Mouse (Mus musculus) lung, postnatal 0 days (tissue): ENCODE data around the gene Med26. TPM values are rescaled to one million over a fixed set of nuclear protein-coding genes. Genes with fewer than 3 reads are reported as not detected.
A peak's percentile ranks its signal among the peaks of the same experiment; 100 is the strongest.

Experiments
- ATAC-seq: fragments of 200-750 bp; cut with Nextera tagmentation; 2 replicates; pipeline ENCODE4 v1.8.0; 2017; ENCODE audit warnings: moderate library complexity
- DNase-seq: peaks from one replicate; pipeline ENCODE4 v3.0.0-alpha.2; 2016; ENCODE audit warnings: low spot score
- H3K27ac ChIP-seq: fragments of 300-500 bp; sonication (generic); 2 replicates; pipeline ENCODE4 v1.5.1; 2014; ENCODE audit warnings: antibody characterized with exemption, mild to moderate bottlenecking, low read length, mixed read lengths
- H3K27me3 ChIP-seq: fragments of 300-500 bp; sonication (generic); replicated peaks from 2 replicates; pipeline ENCODE4 v1.6.1; 2014; ENCODE audit warnings: low read length, mixed read lengths; ENCODE audit not compliant: insufficient read depth
- H3K36me3 ChIP-seq: fragments of 300-500 bp; sonication (generic); 2 replicates; pipeline ENCODE4 v1.6.1; 2014; ENCODE audit warnings: low read length, mixed read lengths; ENCODE audit not compliant: insufficient read depth
- H3K4me1 ChIP-seq: fragments of 300-500 bp; sonication (generic); 2 replicates; pipeline ENCODE4 v1.6.1; 2014; ENCODE audit warnings: antibody characterized with exemption, low read depth, low read length, mixed read lengths; ENCODE audit not compliant: insufficient read depth
- H3K4me2 ChIP-seq: fragments of 300-500 bp; sonication (generic); replicated peaks from 2 replicates; pipeline ENCODE4 v1.6.1; 2014; ENCODE audit warnings: low read depth, mild to moderate bottlenecking, low read length, moderate library complexity, mixed read lengths
- H3K4me3 ChIP-seq: fragments of 300-500 bp; sonication (generic); 2 replicates; pipeline ENCODE4 v1.5.1; 2014; ENCODE audit warnings: low read depth, low read length
- H3K9ac ChIP-seq: fragments of 300-500 bp; sonication (generic); replicated peaks from 2 replicates; pipeline ENCODE4 v1.6.1; 2014; ENCODE audit warnings: low read depth, mild to moderate bottlenecking
- H3K9me3 ChIP-seq: fragments of 300-500 bp; sonication (generic); 2 replicates; pipeline ENCODE4 v1.6.1; 2016; ENCODE audit warnings: low read length, mixed read lengths
- CTCF ChIP-seq: IDR thresholded peaks from 2 replicates; pipeline ENCODE4 v1.5.1; 2016; ENCODE audit warnings: antibody characterized with exemption, mild to moderate bottlenecking
- EP300 ChIP-seq: IDR thresholded peaks from 2 replicates; pipeline ENCODE4 v1.6.1; 2016; ENCODE audit warnings: antibody characterized with exemption, mild to moderate bottlenecking, control low read depth
- WGBS: fragments of 180-500 bp; shearing (Covaris S2); extraction: QIAGEN DNeasy Blood & Tissue Kit; methylation state at CpG from one replicate; pipeline ENCODE4 v1.1.7; 2014; 5-methylcytosine and 5-hydroxymethylcytosine counted together
- polyA plus RNA-seq: library from polyadenylated mRNA; unstranded; fragments of >200 nt; fragmentation: Nextera tagmentation; extraction: Ambion mirVana; gene quantifications from 2 replicates; pipeline ENCODE4 v1.2.1, GENCODE M21; 2015

Med26 gene
- polyA plus RNA-seq, result 9.5 and 9.6 TPM in 2 replicates

GRCm38 (mm10) chr8:72547802-72548643 is at the start of gene Med26:
TSS of gene Med26 (minus strand) at chr8:72548270.
- H3K4me2 ChIP-seq, result peak within 1 kb of the TSS; percentile 96
- H3K36me3 ChIP-seq, result no peaks in the 10 kb centered on the region
- H3K27ac ChIP-seq, result peak within 1 kb of the TSS; percentile 88
- DNase-seq, result peak; percentile 100
- peak within 1 kb of the TSS; percentile 99 for H3K9ac ChIP-seq
- H3K4me3 ChIP-seq, result peak within 1 kb of the TSS; percentile 87
- H3K27me3 ChIP-seq, result no peaks in the 10 kb centered on the region
- H3K4me1 ChIP-seq, result peaks cover 12% of the 10 kb centered on the region
- H3K9me3 ChIP-seq, result no peaks in the 10 kb centered on the region
- WGBS, result under 1% methylated on average over 72 of the region's 92 CpGs
- TF ChIP-seq EP300 (no peak), CTCF (peak; percentile 39)
- ATAC-seq, result peak; percentile 96

DNA sequence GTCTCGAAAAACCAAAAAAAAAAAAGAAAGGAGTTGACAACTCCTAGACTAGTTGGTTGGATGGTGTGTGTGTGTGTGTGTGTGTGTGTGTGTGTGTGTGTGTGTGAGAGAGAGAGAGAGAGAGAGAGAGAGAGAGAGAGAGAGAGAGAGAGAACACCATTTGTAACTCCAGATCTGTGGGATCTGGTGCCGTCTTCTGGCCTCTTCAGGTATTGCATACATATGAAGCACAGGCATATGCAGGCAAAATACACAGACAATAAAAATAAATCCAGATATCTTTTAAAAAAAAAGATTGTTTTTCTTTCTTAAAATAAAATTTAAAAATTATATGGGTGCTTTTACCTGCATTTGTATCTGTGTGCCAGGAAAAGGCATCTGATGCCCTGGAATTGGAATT is 42.1 kb upstream of the Med26 start:
- 51% methylated on average over 2 of the region's 2 CpGs for WGBS
- no peaks in the 10 kb centered on the region for H3K4me1 ChIP-seq
- DNase-seq, result peak; percentile 24
- no peaks in the 10 kb centered on the region for H3K36me3 ChIP-seq
- H3K9ac ChIP-seq, result no peak overlapping the region
- no peak overlapping the region for H3K27ac ChIP-seq
- H3K9me3 ChIP-seq, result no peaks in the 10 kb centered on the region
- no peak for ATAC-seq
- TF ChIP-seq CTCF (peak; percentile 71), EP300 (no peak)
- H3K27me3 ChIP-seq, result no peaks in the 10 kb centered on the region
- no peak overlapping the region for H3K4me3 ChIP-seq
- H3K4me2 ChIP-seq, result no peak overlapping the region

DNA sequence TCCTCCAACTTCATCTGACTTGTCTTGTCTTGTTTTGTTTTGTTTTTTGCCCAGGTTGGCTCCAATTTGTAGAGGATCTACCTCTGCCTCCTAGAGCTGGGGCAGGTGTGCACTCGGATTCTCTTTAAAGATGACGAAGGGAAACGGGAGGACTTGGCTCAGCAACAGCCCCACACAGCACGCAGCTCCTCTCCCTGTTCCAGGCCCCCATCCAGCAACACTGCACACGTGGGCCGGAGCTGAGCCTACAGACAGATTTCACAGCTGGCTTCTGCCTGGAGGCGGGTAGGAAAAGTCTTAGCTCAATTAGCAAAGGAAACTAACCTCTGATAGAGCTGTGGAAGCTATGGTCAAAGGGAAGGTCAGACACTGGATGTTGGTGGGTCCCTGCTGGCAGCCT is 41.2 kb upstream of the Med26 start:
- H3K4me2 ChIP-seq, result no peak overlapping the region
- no peaks in the 10 kb centered on the region for H3K9me3 ChIP-seq
- no peak overlapping the region for H3K9ac ChIP-seq
- H3K27ac ChIP-seq, result no peak overlapping the region
- H3K4me3 ChIP-seq, result no peak overlapping the region
- no peaks in the 10 kb centered on the region for H3K4me1 ChIP-seq
- ATAC-seq, result no peak; the same call in 1 of the 2 replicates
- peak; percentile 14 for DNase-seq
- no peaks in the 10 kb centered on the region for H3K27me3 ChIP-seq
- H3K36me3 ChIP-seq, result no peaks in the 10 kb centered on the region
- 72% methylated on average over 7 of the region's 7 CpGs for whole genome bisulfite sequencing
- TF ChIP-seq CTCF, result no peak
- TF ChIP-seq EP300, result no peak

DNA sequence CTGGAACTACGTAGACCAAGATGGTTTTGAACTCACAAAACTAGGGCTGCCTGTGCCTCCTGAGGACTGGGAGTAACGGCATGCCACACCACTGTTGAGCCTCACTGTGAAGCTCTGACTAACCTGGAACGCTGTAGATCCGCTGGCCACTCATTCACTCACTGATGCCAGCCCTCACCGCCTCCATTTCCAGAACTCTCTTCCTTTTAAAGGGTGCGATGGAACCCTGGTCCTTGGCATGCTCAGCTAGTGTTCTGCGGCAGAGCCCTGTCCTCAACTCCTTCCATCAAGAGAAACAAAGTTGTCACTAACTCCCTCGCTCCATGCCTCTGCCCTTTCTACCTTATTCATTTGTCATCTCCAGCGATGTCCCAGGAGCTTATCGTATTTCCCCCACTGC is 40.8 kb upstream of the Med26 start:
- no peaks in the 10 kb centered on the region for H3K9me3 ChIP-seq
- no peak for TF ChIP-seq CTCF
- TF ChIP-seq EP300, result no peak
- no peak overlapping the region for H3K9ac ChIP-seq
- 88% methylated on average over 10 of the region's 10 CpGs for WGBS
- no peak overlapping the region for H3K4me2 ChIP-seq
- no peak for ATAC-seq
- no peak overlapping the region for H3K27ac ChIP-seq
- no peak overlapping the region for H3K4me3 ChIP-seq
- no peak for DNase-seq
- H3K36me3 ChIP-seq, result no peaks in the 10 kb centered on the region
- H3K4me1 ChIP-seq, result no peaks in the 10 kb centered on the region
- H3K27me3 ChIP-seq, result no peaks in the 10 kb centered on the region

GRCm38 (mm10) chr8:72587806-72588205 is 39.7 kb upstream of the Med26 start:
- ATAC-seq (peak; percentile 20; the same call in 1 of the 2 replicates), DNase-seq (peak; percentile 10)
- Histone ChIP-seq H3K36me3 (no peaks in the 10 kb centered on the region), H3K4me2 (no peak overlapping the region), H3K27ac (no peak overlapping the region), H3K27me3 (no peaks in the 10 kb centered on the region), H3K9me3 (no peaks in the 10 kb centered on the region), H3K4me1 (no peaks in the 10 kb centered on the region), H3K9ac (no peak overlapping the region), H3K4me3 (no peak overlapping the region)
- TF ChIP-seq EP300, result no peak
- no peak for TF ChIP-seq CTCF
- WGBS, result 56% methylated on average over 6 of the region's 6 CpGs

- DNase-seq (no peak), ATAC-seq (no peak)
- Histone ChIP-seq H3K27me3 (no peaks in the 10 kb centered on the region), H3K9me3 (no peaks in the 10 kb centered on the region), H3K4me1 (no peaks in the 10 kb centered on the region), H3K4me3 (no peak overlapping the region), H3K36me3 (no peaks in the 10 kb centered on the region), H3K4me2 (no peak overlapping the region), H3K27ac (no peak overlapping the region), H3K9ac (no peak overlapping the region)
- TF ChIP-seq EP300 (no peak), CTCF (no peak)
- 64% methylated on average over 6 of the region's 6 CpGs for WGBS
These were observed 36.3 kb upstream of the Med26 start for GRCm38 (mm10) chr8:72584390-72584789.
